Mouse (Mus musculus) heart, postnatal 4 days (tissue): ENCODE measurements around the gene Bpifa5. TPM values are rescaled to one million over a fixed set of nuclear protein-coding genes. Genes with fewer than 3 reads are reported as not detected.

Experiments
- DNase-seq: peaks from one replicate; pipeline ENCODE4 v3.0.0; 2021
- total RNA-seq, 2 experiments: library from RNA; stranded (reverse); gene quantifications; 2 replicates each; pipeline ENCODE4 v1.2.3; 2021

The Bpifa5 gene
- total RNA-seq, 2 experiments from 2014 or later, result not detected

GRCm38 (mm10) chr2:154209112-154209511, 46.7 kb downstream of the Bpifa5 start:
- DNase-seq, result no peak

GRCm38 (mm10) chr2:154211121-154211520, 48.7 kb downstream of the Bpifa5 start:
- no peak for DNase-seq

- DNase-seq, result no peak
These were observed 49.5 kb downstream of the Bpifa5 start for GRCm38 (mm10) chr2:154211881-154212280.

- peak; percentile 86 for DNase-seq
These were observed 52.8 kb downstream of the Bpifa5 start for GRCm38 (mm10) chr2:154215191-154215590.

Other genes starting within 250 kb of the Bpifa5 start
- not detected for gene Bpifb3, start 244.4 kb upstream of the Bpifa5 start, total RNA-seq
- not detected for gene Bpifb4, start 224.4 kb upstream of the Bpifa5 start, total RNA-seq
- gene Bpifa6, start 187.7 kb upstream of the Bpifa5 start, total RNA-seq, result not detected
- gene Bpifa2, start 154.3 kb upstream of the Bpifa5 start, total RNA-seq, result not detected
- gene Bpifa3, start 32.3 kb upstream of the Bpifa5 start, total RNA-seq, result not detected
- gene Bpifa1, start 19.7 kb upstream of the Bpifa5 start, total RNA-seq, result not detected
- under 1 TPM in 1 of 2 experiments, not detected in 1; 0.20 TPM for gene Bpifb1, start 28.2 kb downstream of the Bpifa5 start, total RNA-seq
- not detected for gene Bpifb5, start 61.1 kb downstream of the Bpifa5 start, total RNA-seq
- not detected for gene Bpifb9a, start 95.2 kb downstream of the Bpifa5 start, total RNA-seq
- gene Bpifb9b, start 144.6 kb downstream of the Bpifa5 start, total RNA-seq, result not detected
- 10 to 100 TPM in 1 of 2 experiments, 1 to 10 TPM in 1; 8.7 to 11.2 TPM for gene Cdk5rap1, start 210.4 kb downstream of the Bpifa5 start, total RNA-seq
- 10 to 100 TPM; 77.0 to 77.8 TPM for gene Snta1, start 245.5 kb downstream of the Bpifa5 start, total RNA-seq